Mouse (Mus musculus): ENCODE results near the gene Irak4.

DNA sequence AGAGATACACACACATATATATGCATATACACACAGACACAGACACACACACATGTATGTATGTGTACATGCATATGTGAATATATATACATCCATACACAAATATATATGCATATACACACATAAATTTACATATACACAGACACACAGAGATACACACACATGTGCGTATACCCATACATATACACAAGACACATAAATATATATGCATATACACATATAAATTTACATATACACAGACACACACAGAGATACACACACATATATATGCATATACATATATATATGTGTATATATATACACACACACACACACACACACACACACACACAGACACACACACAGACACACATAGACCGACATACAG is 85.0 kb downstream of the Irak4 start:
- no peak for TF ChIP-seq EP300 (IDR thresholded peaks at IDR 0.05; ENCODE audit: low read depth)
- no peak for TF ChIP-seq CTCF (IDR thresholded peaks at IDR 0.05; ENCODE audit: low read depth)

Measured in liver, embryonic 14.5 days (tissue).